In genomic region chr2:83723346-83723745, GRCm38 (mm10) we compare ENCODE assay signal across 9 mouse cellular contexts. TPM values are rescaled to one million over a fixed set of nuclear protein-coding genes. Genes with fewer than 3 reads are reported as not detected.
A peak's percentile ranks its signal among the peaks of the same experiment; 100 is the strongest.
DNase-seq lines count a peak whose midpoint lies in the region; ATAC-seq and TF ChIP-seq lines count a peak whose summit lies in the region.
"Had no signal": no experiment of that assay in that cellular context is flagged by ENCODE, and none has a peak within 500 bp of the region (broad histone marks: within the 10 kb centered on the region; RNA-seq: fewer than 3 reads in every experiment).

No protein-coding gene starts in this region.

- no peak for TF ChIP-seq CTCF in left cerebral cortex, adult 2 months (IDR thresholded peaks at IDR 0.05)

- peak overlapping the region; percentile 52; the same call in 1 of the 2 replicates for H3K4me3 ChIP-seq in left cerebral cortex, adult 2 months
- H3K4me3 ChIP-seq in embryonic facial prominence, embryonic 15.5 days (replicated peaks), result peak overlapping the region; percentile 85
- peak overlapping the region; percentile 85 for H3K4me3 ChIP-seq in limb, embryonic 10.5 days
- H3K4me3 ChIP-seq in neural tube, embryonic 14.5 days (ENCODE audit: low read depth, low read length), result peak overlapping the region; percentile 66

- peak overlapping the region; percentile 73 for H3K4me2 ChIP-seq in embryonic facial prominence, embryonic 15.5 days (replicated peaks)
- peak overlapping the region; percentile 84; the same call in 1 of the 2 replicates for H3K4me2 ChIP-seq in neural tube, embryonic 14.5 days (ENCODE audit: low read depth, low read length)

- no peak for DNase-seq in left cerebral cortex, adult 2 months (ENCODE audit: extremely low spot score in 1 of 2, low spot score in 2 of 2)
- DNase-seq in left cerebral cortex, postnatal 25 days (ENCODE audit: low spot score in 2 of 2), result no peak
- DNase-seq in limb, embryonic 10.5 days (ENCODE audit: low spot score), result no peak
- no peak for DNase-seq in cerebellum, adult 8-10 months
- DNase-seq in thymus, postnatal 10 days (ENCODE audit: low spot score in 2 of 2), result no peak
- DNase-seq in gastrocnemius, postnatal 25 days, result no peak
- DNase-seq: adrenal gland, postnatal 36 days had no signal

- no peak for ATAC-seq in embryonic facial prominence, embryonic 15.5 days (ENCODE audit: insufficient number of reproducible peaks, low FRiP score, low TSS enrichment, low read depth)
- ATAC-seq in neural tube, embryonic 14.5 days (ENCODE audit: low read depth), result no peak

- intact Hi-C loops in left cerebral cortex, adult 2 months (cut with DNase I), result no loop called here
- intact Hi-C loops in left cerebral cortex, postnatal 25 days (cut with DNase I), result loop anchor here (2.0 kb wide), 1 partner anchor 15 kb away; no protein-coding TSS in a partner anchor

- peak overlapping the region; percentile 85 for H3K27ac ChIP-seq in left cerebral cortex, adult 2 months
- H3K27ac ChIP-seq in embryonic facial prominence, embryonic 15.5 days (replicated peaks), result peak overlapping the region; percentile 98
- H3K27ac ChIP-seq in limb, embryonic 10.5 days, result peak overlapping the region; percentile 99
- H3K27ac ChIP-seq in neural tube, embryonic 14.5 days (ENCODE audit: low read depth, low read length), result no peak overlapping the region

- no peaks in the 10 kb centered on the region for H3K27me3 ChIP-seq in embryonic facial prominence, embryonic 15.5 days
- H3K27me3 ChIP-seq in limb, embryonic 10.5 days (ENCODE audit: low read depth, poor library complexity, severe bottlenecking), result no peaks in the 10 kb centered on the region
- H3K27me3 ChIP-seq in neural tube, embryonic 14.5 days (ENCODE audit: control insufficient read depth, insufficient read depth, low read length), result no peaks in the 10 kb centered on the region; the same call in 1 of the 2 replicates

- peaks cover 24% of the 10 kb centered on the region for H3K4me1 ChIP-seq in embryonic facial prominence, embryonic 15.5 days
- peaks cover 30% of the 10 kb centered on the region for H3K4me1 ChIP-seq in limb, embryonic 10.5 days
- no peaks in the 10 kb centered on the region for H3K4me1 ChIP-seq in neural tube, embryonic 14.5 days (ENCODE audit: control insufficient read depth, insufficient read depth, low read length)

- no peaks in the 10 kb centered on the region for H3K9me3 ChIP-seq in embryonic facial prominence, embryonic 15.5 days (replicated peaks)
- no peaks in the 10 kb centered on the region for H3K9me3 ChIP-seq in limb, embryonic 10.5 days (replicated peaks)
- no peaks in the 10 kb centered on the region for H3K9me3 ChIP-seq in neural tube, embryonic 14.5 days (ENCODE audit: control insufficient read depth, low read length)

- H3K9ac ChIP-seq in embryonic facial prominence, embryonic 15.5 days, result 0 out of 2 replicates have a peak overlapping the region, but pooled peaks have one; percentile 86
- H3K9ac ChIP-seq in neural tube, embryonic 14.5 days (replicated peaks; ENCODE audit: low read depth, low read length), result no peak overlapping the region

- no peaks in the 10 kb centered on the region for H3K36me3 ChIP-seq in embryonic facial prominence, embryonic 15.5 days
- 0 out of 2 replicates have a peak, but pooled peaks cover 5% of the 10 kb centered on the region for H3K36me3 ChIP-seq in limb, embryonic 10.5 days
- no peaks in the 10 kb centered on the region for H3K36me3 ChIP-seq in neural tube, embryonic 14.5 days (ENCODE audit: control insufficient read depth, insufficient read depth, low read length)

- WGBS in embryonic facial prominence, embryonic 15.5 days, result 40% methylated on average over 2 of the region's 2 CpGs
- WGBS in limb, embryonic 10.5 days, result 36% methylated on average over 2 of the region's 2 CpGs
- WGBS in neural tube, embryonic 14.5 days, result 51% methylated on average over 2 of the region's 2 CpGs

RNA-seq across cellular contexts. Expression of gene Itgav, which starts 0.9 kb away (rescaled TPM):
- total RNA-seq in left cerebral cortex, adult 2 months (2021), result 100 to 1,000 TPM; 135 to 149 TPM
- total RNA-seq in left cerebral cortex, postnatal 25 days (2021), result 100 to 1,000 TPM; 116 to 131 TPM
- 68.8 and 74.6 TPM in 2 replicates for polyA plus RNA-seq in embryonic facial prominence, embryonic 15.5 days (2015; fragmentation: Nextera tagmentation; extraction: Ambion mirVana)
- polyA plus RNA-seq in limb, embryonic 10.5 days (2016; fragmentation: Nextera tagmentation; extraction: Ambion mirVana), result 53.0 and 56.0 TPM in 2 replicates
- 32.9 and 37.0 TPM in 2 replicates for polyA plus RNA-seq in neural tube, embryonic 14.5 days (2014; fragmentation: Nextera tagmentation; extraction: Ambion mirVana)
- total RNA-seq in gastrocnemius, postnatal 25 days (2021), result 10 to 100 TPM; 44.2 to 45.6 TPM
